Mouse (Mus musculus): ENCODE results near the gene Cflar.
A peak's percentile ranks its signal among the peaks of the same experiment; 100 is the strongest.

The Cflar gene

GRCm38 (mm10) chr1:58712076-58713061 lies 1.1 kb downstream of the Cflar start:
- peak; percentile 89 for DNase-seq (ENCODE audit: low read depth)

- peak; percentile 93 for DNase-seq (ENCODE audit: low read depth)
Measured at GRCm38 (mm10) chr1:58713081-58713892, 2.0 kb downstream of the Cflar start.

- peak; percentile 88 for DNase-seq (ENCODE audit: low read depth)
Measured at GRCm38 (mm10) chr1:58713893-58714231, 2.6 kb downstream of the Cflar start.

- DNase-seq (ENCODE audit: low read depth), result peak; percentile 40
Measured at GRCm38 (mm10) chr1:58714361-58714760, 3.1 kb downstream of the Cflar start.

- no peak for DNase-seq (ENCODE audit: low read depth)
Measured at GRCm38 (mm10) chr1:58715536-58715935, 4.2 kb downstream of the Cflar start.

- no peak for DNase-seq (ENCODE audit: low read depth)
Measured at GRCm38 (mm10) chr1:58716162-58716882, 5.0 kb downstream of the Cflar start.

- no peak for DNase-seq (ENCODE audit: low read depth)
Measured at GRCm38 (mm10) chr1:58716883-58717220, 5.5 kb downstream of the Cflar start.

GRCm38 (mm10) chr1:58717589-58718270 lies 6.4 kb downstream of the Cflar start:
- DNase-seq (ENCODE audit: low read depth), result no peak

- no peak for DNase-seq (ENCODE audit: low read depth)
Measured at GRCm38 (mm10) chr1:58719356-58719945, 8.1 kb downstream of the Cflar start.

GRCm38 (mm10) chr1:58720090-58720489 lies 8.8 kb downstream of the Cflar start:
- DNase-seq (ENCODE audit: low read depth), result peak; percentile 65

- DNase-seq (ENCODE audit: low read depth), result no peak
Measured at GRCm38 (mm10) chr1:58720988-58721387, 9.7 kb downstream of the Cflar start.

GRCm38 (mm10) chr1:58722115-58722938 lies 11.0 kb downstream of the Cflar start:
- no peak for DNase-seq (ENCODE audit: low read depth)

GRCm38 (mm10) chr1:58723062-58723808 lies 11.9 kb downstream of the Cflar start:
- no peak for DNase-seq (ENCODE audit: low read depth)

GRCm38 (mm10) chr1:58723809-58724405 lies 12.6 kb downstream of the Cflar start:
- DNase-seq (ENCODE audit: low read depth), result no peak

- no peak for DNase-seq (ENCODE audit: low read depth)
Measured at GRCm38 (mm10) chr1:58724533-58724932, 13.2 kb downstream of the Cflar start.

GRCm38 (mm10) chr1:58725095-58725494 lies 13.8 kb downstream of the Cflar start:
- DNase-seq (ENCODE audit: low read depth), result no peak

GRCm38 (mm10) chr1:58725767-58726166 lies 14.5 kb downstream of the Cflar start:
- peak; percentile 81 for DNase-seq (ENCODE audit: low read depth)

GRCm38 (mm10) chr1:58727019-58727746 lies 15.9 kb downstream of the Cflar start:
- DNase-seq (ENCODE audit: low read depth), result no peak

Measured in NIH3T3 (cell line).